Mouse (Mus musculus): ENCODE data around the gene Mphosph9.

- TF ChIP-seq CTCF (IDR thresholded peaks at IDR 0.05; ENCODE audit: low read depth) (no peak), EP300 (optimal IDR thresholded peaks at IDR 0.05) (no peak)
Measured at GRCm38 (mm10) chr5:124350350-124350749, 22.6 kb upstream of the Mphosph9 start.
